Mouse (Mus musculus) cerebellum, postnatal 10 days (tissue): Measurements from ENCODE around the gene Dnaic1.
"Not testable (repeated sequence)": the region's sequence is repeated elsewhere in the genome, so short reads cannot be mapped to it uniquely, and the experiment has no call there.

ENCODE experiments used
- DNase-seq, 2 experiments: peaks; one replicate each; pipeline ENCODE4 v3.0.0; 2021; ENCODE audit warnings: mixed read lengths in 2 of 2

Gene Dnaic1

DNA sequence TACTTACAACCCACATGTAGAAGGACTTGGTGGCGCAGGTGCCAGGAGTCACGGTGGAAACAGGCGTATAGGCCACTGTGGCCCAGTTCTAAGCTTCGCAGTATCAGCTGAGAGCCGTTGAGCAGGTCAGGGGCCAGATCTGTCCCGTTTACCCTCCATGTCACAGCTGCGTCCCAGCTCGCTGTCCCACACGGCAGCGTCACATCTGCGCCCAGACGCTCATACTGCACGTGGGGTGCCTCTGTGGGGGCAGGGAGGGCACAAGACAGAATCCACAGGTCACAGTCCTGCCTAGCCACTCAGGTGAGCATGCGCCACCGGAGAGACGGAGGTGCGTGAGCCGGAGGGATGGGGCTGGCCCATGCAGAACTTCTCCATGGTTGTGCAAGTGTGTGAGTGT lies 101.3 kb downstream of the Dnaic1 start:
- no peak for DNase-seq

DNA sequence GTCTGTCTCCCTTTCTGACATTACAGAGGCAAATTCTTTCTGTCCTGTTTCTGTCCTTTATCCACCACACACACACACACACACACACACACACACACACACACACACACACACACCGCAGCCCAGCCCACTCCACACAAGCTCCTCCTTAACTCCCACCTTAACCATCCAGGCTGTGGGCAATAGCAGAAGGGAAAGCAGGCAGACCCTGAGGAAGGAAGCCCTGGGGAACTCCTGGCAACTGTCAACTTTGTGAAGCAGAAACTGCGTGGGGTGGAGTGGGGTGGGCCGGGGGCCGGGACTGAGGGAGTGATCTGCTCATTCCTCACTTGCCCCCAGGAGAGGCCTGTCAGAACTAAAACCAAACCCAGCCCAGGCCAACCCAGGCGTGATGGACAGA lies 101.9 kb downstream of the Dnaic1 start:
- no peak for DNase-seq

DNA sequence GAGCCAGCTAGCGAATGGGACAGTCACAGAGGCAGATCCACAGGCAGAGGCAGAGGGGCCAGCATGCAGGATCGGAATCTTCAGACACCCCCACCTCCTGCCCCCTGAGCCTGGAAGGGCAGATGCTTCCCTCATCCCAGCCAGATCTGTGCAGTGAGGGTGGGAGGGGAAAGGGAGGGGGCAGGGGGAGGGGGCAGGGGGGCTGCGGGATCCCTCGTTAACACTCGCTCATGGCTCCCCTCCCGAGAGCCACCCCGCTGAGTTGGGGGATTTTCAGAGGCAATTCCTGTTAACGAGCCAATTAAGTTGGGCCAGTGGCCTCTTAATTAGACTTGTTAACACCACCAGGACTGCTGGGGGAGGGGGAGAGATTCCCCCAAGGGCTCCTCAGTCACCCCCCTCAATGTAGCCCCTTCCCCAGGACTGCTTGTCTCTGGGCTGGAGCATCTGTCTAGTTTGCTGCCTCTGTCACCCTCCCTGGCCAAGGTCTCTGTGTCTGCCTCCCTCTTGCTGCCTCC lies 102.4 kb downstream of the Dnaic1 start:
- peak; percentile 52 to 54 for DNase-seq

- DNase-seq = peak; percentile 64 to 66
These were observed 103.0 kb downstream of the Dnaic1 start for GRCm38 (mm10) chr4:41672522-41672963.

GRCm38 (mm10) chr4:41673186-41673585 lies 103.6 kb downstream of the Dnaic1 start:
- peak; percentile 65 for DNase-seq

GRCm38 (mm10) chr4:41676248-41677005 lies 106.9 kb downstream of the Dnaic1 start:
- peak; percentile 77 to 78 for DNase-seq

DNA sequence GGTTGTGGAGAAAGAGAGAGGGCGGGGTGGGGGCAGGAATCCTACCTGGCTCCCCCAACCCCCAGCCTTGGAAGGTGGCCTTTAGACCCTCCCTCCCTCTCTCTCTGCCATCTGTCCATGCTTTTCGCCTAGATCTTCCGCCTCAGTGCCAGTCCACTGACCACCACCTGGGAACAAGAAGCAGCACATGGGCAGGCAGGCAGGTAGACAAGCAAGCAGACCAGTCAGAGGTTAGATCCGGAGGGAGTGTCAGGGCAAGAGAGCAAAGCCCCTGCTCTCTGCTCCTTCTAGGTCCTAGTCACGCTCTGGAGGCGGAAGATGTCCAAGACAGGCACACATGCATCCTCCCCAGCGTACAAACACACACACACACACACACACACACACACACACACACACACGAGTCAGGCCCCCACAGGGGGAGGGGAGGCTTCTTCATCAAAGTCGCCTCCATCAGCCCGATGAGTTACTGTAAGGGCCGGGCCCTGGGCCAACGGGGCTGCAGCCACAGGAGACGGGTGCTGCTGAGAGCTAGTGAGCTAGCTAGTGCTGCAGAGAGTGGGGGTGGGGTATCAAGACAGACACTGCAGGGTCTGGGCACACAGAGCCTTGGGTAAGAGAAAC lies 107.5 kb downstream of the Dnaic1 start:
- peak; percentile 84 to 90 for DNase-seq

DNA sequence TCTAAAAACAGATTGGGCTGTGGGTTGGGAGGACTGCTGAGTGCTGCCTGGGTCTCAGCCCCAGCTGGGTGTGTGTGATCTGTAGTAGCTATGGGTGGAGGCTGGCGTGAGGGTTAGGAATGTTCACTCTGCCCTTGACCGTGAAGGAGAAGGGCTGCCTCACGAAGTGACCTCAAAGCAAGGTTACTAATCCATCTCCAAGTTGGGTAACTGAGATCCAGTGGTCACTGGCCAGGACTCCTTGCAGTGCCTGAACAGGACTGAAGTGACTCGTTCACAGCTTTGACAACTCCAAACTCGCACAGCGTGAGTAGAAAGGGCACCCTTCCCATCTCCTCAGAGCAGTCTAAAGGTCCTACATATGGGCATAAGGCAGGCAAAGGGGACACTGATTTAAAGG lies 109.3 kb downstream of the Dnaic1 start:
- no peak for DNase-seq

- DNase-seq = no peak
These were observed 109.7 kb downstream of the Dnaic1 start for GRCm38 (mm10) chr4:41679291-41679690.

- DNase-seq = no peak
These were observed 111.6 kb downstream of the Dnaic1 start for GRCm38 (mm10) chr4:41681176-41681575.

GRCm38 (mm10) chr4:41681947-41682346 lies 112.4 kb downstream of the Dnaic1 start:
- no peak for DNase-seq

GRCm38 (mm10) chr4:41682789-41683188 lies 113.2 kb downstream of the Dnaic1 start:
- no peak for DNase-seq

DNA sequence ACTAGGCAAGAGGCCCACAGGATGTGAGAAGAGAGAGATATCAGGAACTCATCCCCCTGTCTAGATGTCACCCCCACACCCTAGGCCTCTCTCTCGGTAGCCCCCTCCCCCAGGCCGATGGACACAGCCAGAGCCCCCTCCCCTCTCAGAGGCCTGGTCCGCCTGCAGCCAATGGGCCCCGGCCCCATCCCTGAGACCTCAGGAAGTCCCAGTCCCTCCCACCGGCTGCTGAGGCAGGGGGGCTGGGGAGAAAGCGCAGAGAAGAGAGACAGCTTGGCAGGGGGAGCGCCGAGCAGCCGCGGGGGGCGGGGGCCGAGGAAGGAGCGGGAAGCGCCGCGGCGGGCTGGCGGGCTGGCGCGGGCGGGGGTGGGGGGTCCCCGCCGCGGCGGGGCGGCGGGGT lies 113.7 kb downstream of the Dnaic1 start:
- DNase-seq = peak in 1 of 2 experiments; percentile 50

- not testable (repeated sequence) for DNase-seq
These were observed 114.8 kb downstream of the Dnaic1 start for GRCm38 (mm10) chr4:41684131-41684930.

DNA sequence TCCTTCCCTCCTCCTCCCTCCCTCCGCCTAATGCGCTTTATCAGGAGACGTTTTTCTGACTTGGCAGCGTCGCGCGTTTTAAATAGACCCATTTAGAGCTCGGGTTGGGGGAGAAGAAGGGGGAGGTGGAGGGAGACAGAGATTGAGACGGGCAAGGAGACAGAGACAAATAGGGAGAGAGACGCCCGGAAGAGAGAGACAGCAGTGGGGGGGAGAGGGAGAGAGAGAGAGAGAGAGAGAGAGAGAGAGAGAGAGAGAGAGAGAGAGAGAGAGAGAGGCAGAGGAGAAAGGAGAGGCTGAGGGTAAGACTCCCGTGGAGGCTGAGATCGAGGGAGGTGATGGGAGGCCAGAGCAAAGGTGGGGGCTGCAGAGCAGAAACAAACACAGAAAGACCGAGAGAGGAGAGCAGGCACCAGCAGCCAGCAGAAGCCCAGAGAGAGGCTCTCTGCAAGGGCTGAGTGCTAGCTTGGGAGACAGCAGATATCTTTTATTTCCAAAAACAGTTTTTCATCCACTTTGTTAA lies 115.4 kb downstream of the Dnaic1 start:
- not testable (repeated sequence) for DNase-seq

- not testable (repeated sequence) for DNase-seq
These were observed 116.4 kb downstream of the Dnaic1 start for GRCm38 (mm10) chr4:41685882-41686492.
